ENCODE assay signal across 8 mouse cellular contexts in genomic region chr7:45869787-45870186, GRCm38 (mm10). TPM values are rescaled to one million over a fixed set of nuclear protein-coding genes. Genes with fewer than 3 reads are reported as not detected.
DNase-seq lines count a peak whose midpoint lies in the region; ATAC-seq and TF ChIP-seq lines count a peak whose summit lies in the region.

No protein-coding gene starts in this region.

- peaks cover 53% of the 10 kb centered on the region for H3K27me3 ChIP-seq in heart, embryonic 12.5 days (replicated peaks)
- peaks cover 34% of the 10 kb centered on the region for H3K27me3 ChIP-seq in embryonic facial prominence, embryonic 11.5 days (ENCODE audit: control insufficient read depth, insufficient read depth, low read length)
- peaks cover 56% of the 10 kb centered on the region for H3K27me3 ChIP-seq in hindbrain, embryonic 12.5 days
- no peaks in the 10 kb centered on the region for H3K27me3 ChIP-seq in midbrain, postnatal 0 days (ENCODE audit: insufficient read depth, low read length)

- H3K4me3 ChIP-seq in heart, embryonic 12.5 days = peak overlapping the region; percentile 26
- 0 out of 2 replicates have a peak overlapping the region, but pooled peaks have one; percentile 10 for H3K4me3 ChIP-seq in embryonic facial prominence, embryonic 11.5 days (ENCODE audit: low read depth, low read length)
- H3K4me3 ChIP-seq in hindbrain, embryonic 12.5 days = peak overlapping the region; percentile 39
- H3K4me3 ChIP-seq in midbrain, postnatal 0 days (ENCODE audit: low read depth, low read length) = peak overlapping the region; percentile 71

- WGBS in heart, embryonic 12.5 days = under 1% methylated on average over 13 of the region's 14 CpGs
- WGBS in embryonic facial prominence, embryonic 11.5 days = 2% methylated on average over 14 of the region's 14 CpGs
- WGBS in hindbrain, embryonic 12.5 days = 4% methylated on average over 14 of the region's 14 CpGs
- 3% methylated on average over 10 of the region's 14 CpGs for WGBS in midbrain, postnatal 0 days

- no peak overlapping the region for H3K27ac ChIP-seq in heart, embryonic 12.5 days (ENCODE audit: poor library complexity, severe bottlenecking)
- no peak overlapping the region for H3K27ac ChIP-seq in embryonic facial prominence, embryonic 11.5 days (replicated peaks; ENCODE audit: low read depth, low read length)
- 0 out of 2 replicates have a peak overlapping the region, but pooled peaks have one; percentile 12 for H3K27ac ChIP-seq in hindbrain, embryonic 12.5 days
- H3K27ac ChIP-seq in midbrain, postnatal 0 days (ENCODE audit: low read depth, low read length) = peak overlapping the region; percentile 70

- H3K9ac ChIP-seq in heart, embryonic 12.5 days = peak overlapping the region; percentile 60
- H3K9ac ChIP-seq in embryonic facial prominence, embryonic 11.5 days (replicated peaks; ENCODE audit: low read length) = peak overlapping the region; percentile 28; the same call in 1 of the 2 replicates
- H3K9ac ChIP-seq in hindbrain, embryonic 12.5 days = peak overlapping the region; percentile 67
- H3K9ac ChIP-seq in midbrain, postnatal 0 days (replicated peaks; ENCODE audit: low read length, poor library complexity, severe bottlenecking) = peak overlapping the region; percentile 91

- no peak for DNase-seq in heart, adult 9 months (ENCODE audit: low spot score in 2 of 2)
- DNase-seq in embryonic facial prominence, embryonic 11.5 days (ENCODE audit: low spot score) = no peak
- no peak for DNase-seq in midbrain, postnatal 0 days (ENCODE audit: low spot score)
- DNase-seq in embryo, embryonic 10 days (ENCODE audit: low spot score) = no peak
- DNase-seq in thymus, adult 18-20 months = no peak
- no peak for DNase-seq in urinary bladder, adult 2 months (ENCODE audit: low spot score)

- peaks cover 8% of the 10 kb centered on the region; the same call in 1 of the 2 replicates for H3K36me3 ChIP-seq in heart, embryonic 12.5 days
- H3K36me3 ChIP-seq in embryonic facial prominence, embryonic 11.5 days (replicated peaks; ENCODE audit: control insufficient read depth, insufficient read depth, low read depth, low read length) = no peaks in the 10 kb centered on the region
- H3K36me3 ChIP-seq in hindbrain, embryonic 12.5 days = peaks cover 7% of the 10 kb centered on the region; the same call in 1 of the 2 replicates
- H3K36me3 ChIP-seq in midbrain, postnatal 0 days (ENCODE audit: insufficient read depth, low read length) = peaks cover 4% of the 10 kb centered on the region; the same call in 1 of the 2 replicates

- ATAC-seq in heart, embryonic 12.5 days (ENCODE audit: insufficient number of reproducible peaks, low FRiP score) = no peak
- ATAC-seq in embryonic facial prominence, embryonic 11.5 days (replicated peaks; ENCODE audit: insufficient number of reproducible peaks, low FRiP score, low TSS enrichment, low read depth) = no peak
- ATAC-seq in hindbrain, embryonic 12.5 days (ENCODE audit: low FRiP score) = no peak
- no peak for ATAC-seq in midbrain, postnatal 0 days (ENCODE audit: low FRiP score)

- peak overlapping the region; percentile 66 for H3K4me2 ChIP-seq in heart, embryonic 12.5 days
- H3K4me2 ChIP-seq in embryonic facial prominence, embryonic 11.5 days (ENCODE audit: low read depth, low read length) = peak overlapping the region; percentile 13
- peak overlapping the region; percentile 82 for H3K4me2 ChIP-seq in hindbrain, embryonic 12.5 days (replicated peaks)
- peak overlapping the region; percentile 88 for H3K4me2 ChIP-seq in midbrain, postnatal 0 days (ENCODE audit: low read depth, low read length, poor library complexity, severe bottlenecking)

- TF ChIP-seq CTCF in midbrain, postnatal 0 days (IDR thresholded peaks at IDR 0.05) = no peak

- no peaks in the 10 kb centered on the region for H3K9me3 ChIP-seq in heart, embryonic 12.5 days (replicated peaks)
- no peaks in the 10 kb centered on the region for H3K9me3 ChIP-seq in embryonic facial prominence, embryonic 11.5 days (replicated peaks; ENCODE audit: control insufficient read depth, low read length)
- no peaks in the 10 kb centered on the region for H3K9me3 ChIP-seq in hindbrain, embryonic 12.5 days (replicated peaks)
- no peaks in the 10 kb centered on the region for H3K9me3 ChIP-seq in midbrain, postnatal 0 days (ENCODE audit: low read length)

- peaks cover 58% of the 10 kb centered on the region for H3K4me1 ChIP-seq in heart, embryonic 12.5 days (replicated peaks)
- peaks cover 11% of the 10 kb centered on the region for H3K4me1 ChIP-seq in embryonic facial prominence, embryonic 11.5 days (ENCODE audit: control insufficient read depth, insufficient read depth, low read length)
- peaks cover 64% of the 10 kb centered on the region for H3K4me1 ChIP-seq in hindbrain, embryonic 12.5 days
- H3K4me1 ChIP-seq in midbrain, postnatal 0 days (ENCODE audit: insufficient read depth, low read length) = peaks cover 21% of the 10 kb centered on the region

RNA-seq across cellular contexts. Expression of gene Kdelr1, which starts 2.8 kb away (rescaled TPM):
- polyA plus RNA-seq in heart, embryonic 12.5 days (2016; fragmentation: Nextera tagmentation; extraction: Ambion mirVana) = 53.4 and 55.5 TPM in 2 replicates
- polyA plus RNA-seq in embryonic facial prominence, embryonic 11.5 days (2014; fragmentation: Nextera tagmentation; extraction: Ambion mirVana) = 85.2 and 85.7 TPM in 2 replicates
- 43.5 and 45.6 TPM in 2 replicates for polyA plus RNA-seq in hindbrain, embryonic 12.5 days (2016; fragmentation: Nextera tagmentation; extraction: Ambion mirVana)
- total RNA-seq in midbrain, postnatal 0 days (2014; rRNA removed) = 170 and 207 TPM in 2 replicates
- 52.0 and 54.8 TPM in 2 replicates for polyA plus RNA-seq in midbrain, postnatal 0 days (2015; fragmentation: Nextera tagmentation; extraction: Ambion mirVana)
- 221 and 243 TPM in 2 replicates for polyA plus RNA-seq in urinary bladder, adult 2 months (2012; rRNA removed)

RNA-seq across cellular contexts. Expression of gene Grin2d, which starts 8.4 kb away (rescaled TPM):
- 0.37 and 0.42 TPM in 2 replicates for polyA plus RNA-seq in heart, embryonic 12.5 days (2016; fragmentation: Nextera tagmentation; extraction: Ambion mirVana)
- polyA plus RNA-seq in embryonic facial prominence, embryonic 11.5 days (2014; fragmentation: Nextera tagmentation; extraction: Ambion mirVana) = 0.13 and 0.18 TPM in 2 replicates
- 1.6 TPM in 2 replicates for polyA plus RNA-seq in hindbrain, embryonic 12.5 days (2016; fragmentation: Nextera tagmentation; extraction: Ambion mirVana)
- total RNA-seq in midbrain, postnatal 0 days (2014; rRNA removed) = 51.6 and 51.7 TPM in 2 replicates
- 5.4 and 6.6 TPM in 2 replicates for polyA plus RNA-seq in midbrain, postnatal 0 days (2015; fragmentation: Nextera tagmentation; extraction: Ambion mirVana)
- polyA plus RNA-seq in urinary bladder, adult 2 months (2012; rRNA removed) = 1.6 and 2.4 TPM in 2 replicates

RNA-seq across cellular contexts. Expression of gene Syngr4, which starts 26.7 kb away (rescaled TPM):
- 0.89 and 1.2 TPM in 2 replicates for polyA plus RNA-seq in heart, embryonic 12.5 days (2016; fragmentation: Nextera tagmentation; extraction: Ambion mirVana)
- 0.85 and 1.0 TPM in 2 replicates for polyA plus RNA-seq in embryonic facial prominence, embryonic 11.5 days (2014; fragmentation: Nextera tagmentation; extraction: Ambion mirVana)
- 0.52 TPM in 1 of 2 replicates, not detected in the other for polyA plus RNA-seq in hindbrain, embryonic 12.5 days (2016; fragmentation: Nextera tagmentation; extraction: Ambion mirVana)
- total RNA-seq in midbrain, postnatal 0 days (2014; rRNA removed) = 0.38 TPM in 1 of 2 replicates, not detected in the other
- polyA plus RNA-seq in midbrain, postnatal 0 days (2015; fragmentation: Nextera tagmentation; extraction: Ambion mirVana) = 0.25 and 0.30 TPM in 2 replicates
- 0.10 TPM in 1 of 2 replicates, not detected in the other for polyA plus RNA-seq in urinary bladder, adult 2 months (2012; rRNA removed)

RNA-seq across cellular contexts. Expression of gene Tmem143, which starts 27.0 kb away (rescaled TPM):
- polyA plus RNA-seq in heart, embryonic 12.5 days (2016; fragmentation: Nextera tagmentation; extraction: Ambion mirVana) = 5.8 and 7.2 TPM in 2 replicates
- 2.7 and 3.9 TPM in 2 replicates for polyA plus RNA-seq in embryonic facial prominence, embryonic 11.5 days (2014; fragmentation: Nextera tagmentation; extraction: Ambion mirVana)
- polyA plus RNA-seq in hindbrain, embryonic 12.5 days (2016; fragmentation: Nextera tagmentation; extraction: Ambion mirVana) = 3.4 and 5.2 TPM in 2 replicates
- 27.4 and 41.6 TPM in 2 replicates for total RNA-seq in midbrain, postnatal 0 days (2014; rRNA removed)
- polyA plus RNA-seq in midbrain, postnatal 0 days (2015; fragmentation: Nextera tagmentation; extraction: Ambion mirVana) = 5.5 and 5.6 TPM in 2 replicates
- 23.7 and 24.3 TPM in 2 replicates for polyA plus RNA-seq in urinary bladder, adult 2 months (2012; rRNA removed)

RNA-seq across cellular contexts. Expression of gene Grwd1, which starts 39.0 kb away (rescaled TPM):
- polyA plus RNA-seq in heart, embryonic 12.5 days (2016; fragmentation: Nextera tagmentation; extraction: Ambion mirVana) = 43.9 and 46.6 TPM in 2 replicates
- polyA plus RNA-seq in embryonic facial prominence, embryonic 11.5 days (2014; fragmentation: Nextera tagmentation; extraction: Ambion mirVana) = 78.6 and 81.7 TPM in 2 replicates
- 43.2 and 45.8 TPM in 2 replicates for polyA plus RNA-seq in hindbrain, embryonic 12.5 days (2016; fragmentation: Nextera tagmentation; extraction: Ambion mirVana)
- total RNA-seq in midbrain, postnatal 0 days (2014; rRNA removed) = 31.3 and 34.2 TPM in 2 replicates
- 48.7 and 52.9 TPM in 2 replicates for polyA plus RNA-seq in midbrain, postnatal 0 days (2015; fragmentation: Nextera tagmentation; extraction: Ambion mirVana)
- 11.7 and 12.2 TPM in 2 replicates for polyA plus RNA-seq in urinary bladder, adult 2 months (2012; rRNA removed)

Comparison
In these comparisons a context has a peak if more than half of its experiments do, and no peak if none do; other contexts are left out.
1. H3K27ac ChIP-seq: peak in hindbrain, embryonic 12.5 days (single experiment) and midbrain, postnatal 0 days (single experiment); none in heart, embryonic 12.5 days (single experiment) and embryonic facial prominence, embryonic 11.5 days (single experiment).
2. H3K4me2 ChIP-seq: peak in every context shown above with its lines; median percentile 88 in midbrain, postnatal 0 days; 82 in hindbrain, embryonic 12.5 days; 66 in heart, embryonic 12.5 days; 13 in embryonic facial prominence, embryonic 11.5 days.
3. H3K4me3 ChIP-seq: peak in every context shown above with its lines; median percentile 71 in midbrain, postnatal 0 days; 39 in hindbrain, embryonic 12.5 days; 26 in heart, embryonic 12.5 days; 10 in embryonic facial prominence, embryonic 11.5 days.
4. H3K9ac ChIP-seq: peak in every context shown above with its lines; median percentile 91 in midbrain, postnatal 0 days; 67 in hindbrain, embryonic 12.5 days; 60 in heart, embryonic 12.5 days; 28 in embryonic facial prominence, embryonic 11.5 days.